Mouse (Mus musculus) T-helper 2 cell (primary cell): ENCODE data around the gene Arhgap8.

Experiments used
- in situ Hi-C: fragments of 300-600 bp; cut with MboI, MseI; formaldehyde crosslinking; loops from one replicate; pipeline ENCODE4 v1.15.1; 2025; ENCODE audit warnings: high pct_unique_total_duplicates

Gene Arhgap8

DNA sequence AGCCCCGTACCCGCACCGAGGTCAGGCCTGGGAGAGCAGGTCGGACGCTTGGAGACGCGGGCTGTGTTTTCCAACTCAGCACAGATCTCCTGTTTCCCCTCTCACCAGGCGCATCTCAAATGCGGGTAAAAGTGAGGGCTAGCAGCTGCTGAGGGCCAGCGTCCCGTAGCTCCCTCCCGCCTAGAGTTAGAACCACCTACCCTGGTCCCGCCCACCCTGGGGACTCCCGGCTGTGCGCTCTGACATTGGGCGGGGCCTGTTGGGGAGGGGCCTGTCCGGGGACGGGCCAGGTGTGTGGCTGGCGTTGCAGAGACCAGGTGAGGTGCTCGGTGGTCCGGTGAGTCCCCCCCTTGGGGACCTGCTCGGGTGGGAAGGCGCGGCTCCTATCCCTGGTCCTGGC is at the start of gene Arhgap8:
TSS of gene Arhgap8 (plus strand) at position 262 of the 400 bp plus-strand sequence.
- in situ Hi-C loops, result no loop called here

GRCm38 (mm10) chr15:84670657-84671055 is 49.2 kb upstream of the Arhgap8 start:
- in situ Hi-C loops, result no loop called here

DNA sequence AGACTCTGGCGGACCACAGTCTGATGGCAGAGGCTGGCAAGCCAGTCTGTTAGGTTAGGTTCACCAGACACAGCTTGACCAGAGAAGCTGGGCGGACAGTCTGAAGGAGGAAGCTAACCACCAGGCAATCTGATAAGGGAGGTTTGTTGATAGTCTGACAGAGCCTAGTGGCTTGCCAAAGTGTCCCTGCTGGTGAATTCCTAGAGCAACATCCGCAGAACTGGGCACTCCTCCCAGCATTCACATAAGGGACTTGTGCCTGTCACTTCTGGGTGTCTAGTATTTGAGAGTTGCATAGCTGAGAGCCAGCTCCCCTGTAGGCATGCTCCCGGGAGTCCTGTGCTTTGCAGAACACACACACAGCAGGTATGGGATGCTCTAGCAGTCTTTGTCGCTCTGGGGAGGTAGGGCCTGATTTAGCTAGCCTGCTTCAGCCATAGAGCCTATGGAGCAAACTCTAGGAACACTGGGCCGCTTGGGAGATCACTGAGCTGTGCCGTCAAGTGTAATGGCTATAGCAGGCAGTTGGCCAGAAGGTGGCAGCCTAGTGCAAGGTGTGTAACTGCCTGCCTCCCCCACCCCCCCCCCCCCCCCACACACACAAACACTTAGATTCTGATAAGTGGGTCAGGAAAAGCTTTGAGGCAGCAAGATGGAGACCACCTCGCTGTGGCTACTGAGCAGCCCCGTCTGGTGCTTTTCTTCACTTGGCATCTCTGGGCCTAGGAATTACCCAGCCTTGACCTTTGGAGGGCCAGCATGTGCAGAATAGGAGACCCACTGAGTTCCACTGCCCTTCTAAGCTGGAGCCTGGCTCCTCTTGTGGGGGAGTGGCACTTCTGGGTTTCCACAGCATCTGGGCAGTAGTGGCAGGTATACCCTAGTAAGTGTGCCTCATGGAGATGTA is 48.2 kb upstream of the Arhgap8 start:
- in situ Hi-C loops, result no loop called here

GRCm38 (mm10) chr15:84672308-84672615 is 47.6 kb upstream of the Arhgap8 start:
- in situ Hi-C loops, result no loop called here

- in situ Hi-C loops, result no loop called here
These were observed 47.2 kb upstream of the Arhgap8 start for GRCm38 (mm10) chr15:84672616-84673015.

GRCm38 (mm10) chr15:84674329-84675067 is 45.4 kb upstream of the Arhgap8 start:
- in situ Hi-C loops, result no loop called here

- in situ Hi-C loops, result no loop called here
These were observed 44.5 kb upstream of the Arhgap8 start for GRCm38 (mm10) chr15:84675317-84675716.

GRCm38 (mm10) chr15:84677943-84678342 is 41.9 kb upstream of the Arhgap8 start:
- in situ Hi-C loops, result no loop called here

DNA sequence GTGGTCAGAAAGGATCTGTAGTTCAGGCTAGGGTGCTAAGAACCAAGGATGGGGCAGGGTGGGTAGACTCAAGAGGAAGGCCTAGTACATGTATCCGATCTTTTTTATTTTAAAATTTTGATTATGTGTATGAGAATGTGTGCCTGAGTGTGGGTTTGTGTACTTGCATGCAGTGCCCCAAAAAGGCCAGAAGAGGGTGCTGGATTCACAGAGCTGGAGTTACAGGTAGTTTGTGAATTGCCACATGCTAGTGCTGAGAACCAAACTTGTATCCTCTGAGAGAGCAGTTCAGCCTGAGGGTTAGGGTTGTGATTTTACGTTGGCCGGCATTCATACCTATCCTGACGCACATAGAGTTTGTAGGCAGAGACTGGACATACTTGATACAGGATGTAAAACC is 40.8 kb upstream of the Arhgap8 start:
- in situ Hi-C loops, result no loop called here

DNA sequence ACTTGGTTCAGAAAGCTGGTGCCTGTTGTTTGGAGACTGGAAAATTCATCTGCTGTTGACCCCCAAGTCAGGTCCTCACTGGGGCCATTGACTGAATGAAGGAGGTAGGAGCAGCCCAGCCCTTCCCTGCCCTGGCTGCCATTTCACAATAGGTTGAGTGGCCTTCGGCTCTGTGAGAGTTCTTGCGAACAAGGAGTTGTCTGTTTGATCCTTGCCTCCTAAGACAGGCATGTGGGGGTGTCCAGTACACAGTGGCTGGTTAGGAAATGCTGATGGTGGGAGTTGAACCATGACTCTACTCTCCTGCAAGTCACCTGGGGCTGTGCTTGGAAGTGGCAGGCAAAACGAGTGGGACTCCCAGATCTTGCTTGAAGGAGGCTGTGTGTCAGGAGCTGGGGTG is 40.1 kb upstream of the Arhgap8 start:
- in situ Hi-C loops, result no loop called here

- in situ Hi-C loops, result no loop called here
These were observed 39.1 kb upstream of the Arhgap8 start for GRCm38 (mm10) chr15:84680545-84681454.

DNA sequence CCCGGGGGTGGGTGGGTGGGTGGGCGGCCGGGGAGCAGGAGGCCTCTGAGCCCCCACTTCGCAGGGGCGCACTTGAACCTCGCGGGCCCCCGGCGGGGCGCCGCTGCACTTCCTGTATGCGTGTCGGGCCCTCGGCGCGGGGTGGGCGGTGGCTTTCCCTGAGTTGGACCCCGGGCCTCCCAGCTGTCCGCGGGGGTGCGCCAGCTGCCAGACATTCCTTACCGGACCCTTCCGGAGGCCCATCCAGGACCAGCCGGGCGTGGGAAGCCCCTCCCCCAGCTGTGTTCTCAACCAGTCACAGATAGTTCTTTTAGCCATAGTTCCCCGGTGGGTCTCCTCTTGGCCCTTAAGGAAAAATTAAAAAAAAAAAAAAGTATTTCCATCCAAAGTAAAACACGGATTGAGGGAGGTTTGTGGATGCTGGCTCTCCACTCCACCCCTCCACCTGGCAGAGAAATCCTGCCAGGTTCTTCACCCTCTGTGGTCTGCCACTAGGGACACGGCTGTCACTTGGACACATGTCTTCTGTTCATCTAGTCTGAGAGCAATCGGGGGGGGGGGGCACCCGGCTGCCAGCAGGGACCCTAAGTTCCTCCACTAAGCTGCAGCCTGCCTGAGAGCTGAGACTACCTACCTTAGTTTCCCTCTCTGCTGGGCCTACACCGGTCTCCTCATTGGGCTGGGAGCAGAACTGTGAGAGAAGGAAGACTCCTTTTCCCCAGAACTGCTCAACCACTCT is 38.2 kb upstream of the Arhgap8 start:
- in situ Hi-C loops, result no loop called here

- in situ Hi-C loops, result no loop called here
These were observed 37.6 kb upstream of the Arhgap8 start for GRCm38 (mm10) chr15:84682206-84682605.

- in situ Hi-C loops, result no loop called here
These were observed 37.0 kb upstream of the Arhgap8 start for GRCm38 (mm10) chr15:84682821-84683220.

DNA sequence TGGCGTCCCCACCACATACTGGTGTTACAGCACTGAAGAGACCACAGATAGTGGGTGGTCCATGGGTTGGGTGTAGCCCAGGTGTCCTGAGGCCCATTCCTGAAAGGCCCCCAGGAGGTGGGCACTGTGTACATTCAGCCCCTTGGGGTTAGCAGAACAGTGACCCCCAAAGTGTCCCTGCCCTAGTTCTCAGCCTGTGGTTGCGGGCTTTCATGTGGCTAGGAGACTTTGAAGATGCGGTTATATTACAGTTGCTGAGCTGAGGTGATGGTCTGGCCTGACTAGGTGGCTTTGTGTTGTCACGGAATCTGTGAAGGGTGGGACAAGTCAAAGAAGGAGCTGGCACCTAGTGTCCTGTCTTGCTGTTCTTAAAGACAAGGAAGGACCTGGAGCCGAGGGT is 35.3 kb upstream of the Arhgap8 start:
- in situ Hi-C loops, result no loop called here

- in situ Hi-C loops, result no loop called here
These were observed 34.4 kb upstream of the Arhgap8 start for GRCm38 (mm10) chr15:84685417-84685816.

- in situ Hi-C loops, result no loop called here
These were observed 31.9 kb upstream of the Arhgap8 start for GRCm38 (mm10) chr15:84687904-84688303.

DNA sequence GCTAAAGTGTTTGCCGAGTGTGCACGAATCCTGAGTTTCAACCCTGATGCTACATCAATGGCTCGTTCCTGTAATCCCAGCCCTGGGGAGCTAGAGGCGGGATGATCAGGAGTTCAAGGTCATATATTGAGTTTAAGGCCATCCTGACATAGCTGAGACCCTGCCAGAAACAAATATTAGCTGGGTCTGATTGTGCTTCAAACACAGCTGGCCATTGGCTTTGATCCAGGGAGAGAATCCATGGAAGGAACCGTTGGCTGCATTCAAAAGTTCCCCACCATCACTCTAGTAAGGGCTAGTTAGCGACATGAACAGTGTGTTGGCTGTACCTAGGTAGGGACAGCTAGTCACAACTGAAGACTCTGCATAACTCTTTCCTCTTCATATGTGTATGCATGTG is 30.5 kb upstream of the Arhgap8 start:
- in situ Hi-C loops, result no loop called here

DNA sequence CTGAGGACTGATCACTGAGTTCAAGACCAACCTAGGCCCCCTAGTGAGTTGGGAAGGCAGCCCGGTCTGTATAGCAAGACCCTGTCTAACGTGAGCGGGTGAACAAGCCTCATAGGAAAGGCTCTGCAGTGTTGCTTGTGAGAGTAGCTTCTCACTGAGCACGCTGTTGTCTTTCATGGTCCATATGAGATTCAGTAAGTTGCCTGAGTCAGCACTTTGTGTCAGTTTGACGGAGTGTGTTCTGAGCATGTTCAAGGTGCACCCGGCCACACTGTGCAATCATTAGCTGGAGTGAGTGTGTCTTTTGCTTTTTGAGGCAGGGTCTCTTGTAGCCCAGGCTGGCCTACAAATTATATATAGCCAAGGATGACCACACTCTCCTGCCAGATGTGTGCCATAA is 28.3 kb upstream of the Arhgap8 start:
- in situ Hi-C loops, result no loop called here

DNA sequence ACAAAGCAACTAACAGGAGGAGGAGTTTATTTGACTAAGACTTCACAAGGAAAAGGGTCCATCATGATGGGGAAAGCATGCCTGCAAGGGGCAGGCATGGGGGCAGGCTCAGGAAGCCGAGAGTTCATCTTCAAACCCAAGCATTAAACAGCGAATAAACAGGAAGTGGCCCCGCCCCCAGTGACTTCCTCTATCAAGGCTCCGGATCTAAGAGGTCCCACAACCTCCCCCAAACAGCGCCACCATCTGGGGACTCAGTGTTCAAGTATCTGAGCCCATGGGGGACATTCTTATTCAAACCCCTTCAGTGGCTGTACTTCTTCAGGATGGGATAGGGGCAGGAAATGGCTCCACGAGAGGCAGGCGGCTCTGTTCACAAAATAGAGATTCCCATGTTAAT is 27.2 kb upstream of the Arhgap8 start:
- in situ Hi-C loops, result no loop called here

DNA sequence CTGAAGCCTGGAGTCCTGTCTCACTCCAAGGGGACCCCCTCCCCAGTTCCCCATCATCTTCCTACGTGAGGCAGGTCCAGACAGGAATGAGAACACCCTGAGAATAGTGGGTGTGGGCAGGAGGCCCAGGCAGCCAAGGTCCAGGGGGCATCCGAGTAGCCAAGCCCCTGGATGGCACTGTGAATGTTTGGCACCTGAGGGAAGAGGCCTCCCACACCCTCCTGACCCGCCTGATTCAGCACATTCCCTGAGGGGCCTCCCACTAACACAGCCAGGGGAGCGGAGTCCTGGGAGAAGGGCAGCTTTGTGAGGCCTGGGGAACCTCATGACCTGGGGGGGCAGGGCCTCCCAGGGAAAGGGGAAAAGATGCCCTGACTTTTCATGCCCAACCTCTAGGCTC is 23.8 kb upstream of the Arhgap8 start:
- in situ Hi-C loops, result no loop called here
